Mouse (Mus musculus): ENCODE results near the gene Syde1.

Syde1 gene

DNA sequence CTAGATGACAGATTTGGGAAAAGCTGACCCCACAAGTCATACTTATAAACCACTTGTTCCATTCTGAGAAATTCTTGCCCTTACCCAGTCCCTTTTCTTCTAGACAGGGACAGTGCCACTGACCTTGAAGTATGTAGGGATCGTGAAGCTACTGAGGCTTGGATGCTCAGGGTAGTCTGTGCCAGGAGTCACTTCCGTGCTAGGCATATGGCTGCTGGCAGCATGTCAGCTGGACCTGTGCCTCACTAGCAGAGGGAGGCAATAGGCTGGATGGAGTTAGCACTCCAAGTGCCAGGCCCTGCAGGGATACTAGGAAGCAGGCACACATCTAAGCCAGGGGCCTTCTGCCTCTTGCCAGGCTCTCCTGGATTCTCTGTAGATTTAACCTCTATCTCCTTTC, 16.1 kb downstream of the Syde1 start:
- DNase-seq (ENCODE audit: low spot score), result peak; percentile 10

DNA sequence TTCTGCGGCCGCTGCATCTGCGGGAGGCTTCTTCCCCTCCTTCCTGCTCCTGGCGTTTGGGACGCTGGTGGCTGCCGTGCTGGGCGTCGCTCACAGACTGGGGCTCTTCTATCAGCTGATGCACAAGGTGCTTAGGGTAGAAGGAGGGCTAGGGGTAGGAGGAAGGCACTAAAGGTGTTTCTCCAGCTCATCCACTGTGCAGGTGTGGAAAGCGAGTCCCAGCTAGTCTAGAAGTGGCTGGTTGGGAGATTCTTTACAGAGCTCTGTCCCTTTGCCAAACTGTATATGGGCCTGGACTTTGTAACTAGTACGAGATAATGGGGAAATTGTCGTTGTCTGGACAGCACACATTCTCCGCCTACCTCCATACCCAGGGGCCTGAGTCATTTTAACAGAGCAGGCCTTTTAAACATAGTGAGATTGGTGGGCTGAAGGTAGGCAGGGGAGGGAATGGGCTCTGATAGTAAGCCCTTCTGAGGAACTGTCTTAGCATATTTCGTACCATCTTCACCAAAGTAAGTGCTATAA, 16.6 kb downstream of the Syde1 start:
- DNase-seq (ENCODE audit: low spot score), result no peak

DNA sequence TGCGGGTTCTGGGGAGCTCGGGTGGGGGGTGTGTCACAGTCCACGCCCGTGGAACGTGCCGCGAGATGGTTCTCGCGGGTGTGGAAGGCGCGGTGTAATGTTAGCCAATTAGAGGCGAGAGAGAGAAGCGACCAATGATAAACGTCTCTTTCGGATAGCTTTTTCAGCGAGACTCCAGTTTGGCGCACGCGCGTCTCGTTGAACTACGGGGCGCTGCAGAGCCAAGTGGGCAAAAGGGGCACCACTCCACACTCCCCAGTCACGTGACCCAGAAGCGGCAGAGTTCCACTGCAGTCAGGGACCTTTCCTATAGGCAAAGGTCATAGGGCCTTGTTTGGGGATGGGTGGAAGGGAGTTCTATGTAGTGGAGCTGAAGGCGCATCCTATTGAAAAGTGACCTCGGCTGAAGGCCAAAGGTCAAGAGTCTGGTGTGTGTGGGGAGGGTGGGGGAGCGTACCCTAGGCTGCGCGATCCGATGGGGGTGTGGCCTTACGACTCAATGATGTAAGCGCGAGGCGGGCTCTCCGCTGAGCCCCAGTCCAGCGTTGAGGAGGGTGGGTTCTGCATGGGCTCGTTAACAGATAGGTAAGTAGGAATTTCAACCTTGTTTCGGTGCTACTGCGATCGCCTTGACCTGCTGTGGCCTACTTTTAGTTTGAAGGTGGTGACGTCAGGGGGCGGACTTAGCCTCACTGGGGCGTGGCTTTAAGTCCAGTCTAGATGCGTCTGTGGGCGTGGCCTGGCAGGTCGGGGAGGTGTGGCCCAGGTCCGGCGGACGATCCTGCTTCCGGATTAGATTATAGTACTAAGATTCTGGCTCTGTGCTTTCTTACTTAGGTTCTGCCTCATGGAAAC, 17.3 kb downstream of the Syde1 start, which contains the start of gene Ilvbl:
Gene Ilvbl (plus strand): TSS at position 97 of the 855 bp plus-strand sequence.
- DNase-seq (ENCODE audit: low spot score), result peak; percentile 86

DNA sequence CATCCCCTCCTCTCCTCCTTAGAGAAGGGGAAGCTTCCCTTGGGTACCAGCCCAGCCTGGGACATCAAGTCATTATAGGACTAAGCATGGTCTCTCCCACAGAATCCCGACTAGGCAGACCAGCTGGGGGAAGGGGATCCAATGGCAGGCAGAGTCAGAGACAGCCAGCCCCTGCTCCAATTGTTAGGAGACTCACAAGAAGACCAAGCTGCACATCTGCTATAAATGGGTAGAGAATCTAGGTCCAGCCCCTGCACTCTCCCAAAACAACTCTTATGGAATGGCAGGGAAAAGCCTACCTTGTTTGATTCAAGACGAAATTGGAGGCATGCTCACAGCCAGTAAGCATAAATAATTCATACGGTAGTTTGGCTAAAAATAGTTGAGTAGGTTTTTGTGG, 18.5 kb downstream of the Syde1 start:
- no peak for DNase-seq (ENCODE audit: low spot score)

DNA sequence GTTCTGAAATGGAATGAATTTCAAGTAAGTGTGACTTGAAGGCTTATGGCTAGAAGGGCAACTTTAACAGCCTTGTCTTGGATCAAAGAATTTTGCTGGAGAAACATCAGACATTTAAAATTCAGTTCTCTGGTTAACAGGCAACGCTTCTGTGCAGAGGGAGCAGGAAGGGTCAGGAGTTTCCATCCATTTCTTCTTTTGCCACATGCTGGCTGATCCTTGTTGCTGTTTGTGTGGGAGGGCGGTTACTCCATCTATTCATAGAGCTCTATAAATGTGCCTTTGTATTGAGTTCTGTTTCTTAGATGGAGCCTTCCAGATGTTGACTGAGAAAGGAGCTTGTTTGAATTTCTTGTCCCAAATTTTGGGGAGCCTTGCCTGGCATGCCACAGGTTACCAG, 20.9 kb downstream of the Syde1 start:
- no peak for DNase-seq (ENCODE audit: low spot score)

DNA sequence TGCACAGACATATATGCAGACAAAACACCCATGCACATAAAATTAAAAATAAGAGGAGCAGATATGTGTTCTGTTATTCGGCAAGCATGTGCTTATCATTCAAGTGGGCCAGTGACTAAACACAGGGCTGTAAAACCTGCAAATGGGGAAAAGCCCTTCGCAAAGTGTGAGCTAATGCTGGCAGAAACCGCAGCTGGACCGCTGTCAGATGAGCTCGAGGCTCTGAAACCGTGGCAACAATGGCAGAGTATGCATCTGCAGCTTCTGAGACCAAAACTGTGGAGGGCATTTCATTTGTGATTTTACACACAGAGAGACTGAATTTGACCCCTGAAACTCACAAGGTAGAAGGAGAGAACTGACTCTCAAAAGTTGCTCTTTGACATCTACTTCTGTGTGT, 21.3 kb downstream of the Syde1 start:
- no peak for DNase-seq (ENCODE audit: low spot score)

DNA sequence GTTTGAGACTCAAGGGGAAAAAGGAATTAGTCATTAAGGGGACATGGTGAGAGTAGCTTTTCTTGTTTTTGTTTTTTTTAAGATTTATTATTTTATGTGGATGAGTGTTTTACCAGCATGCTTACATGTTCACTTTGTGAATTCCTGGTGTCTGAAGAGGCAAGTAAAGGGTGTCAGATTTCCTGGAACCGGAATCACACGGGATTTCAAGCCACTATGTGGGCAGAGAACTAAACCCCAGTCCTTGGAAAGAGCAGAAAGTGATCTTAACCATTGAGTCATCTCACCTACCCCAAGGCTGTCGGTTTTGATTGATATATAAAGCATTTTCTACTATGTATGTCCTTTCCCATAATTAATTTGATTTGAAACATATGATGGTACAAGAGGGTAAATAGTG, 22.1 kb downstream of the Syde1 start:
- DNase-seq (ENCODE audit: low spot score), result no peak

DNA sequence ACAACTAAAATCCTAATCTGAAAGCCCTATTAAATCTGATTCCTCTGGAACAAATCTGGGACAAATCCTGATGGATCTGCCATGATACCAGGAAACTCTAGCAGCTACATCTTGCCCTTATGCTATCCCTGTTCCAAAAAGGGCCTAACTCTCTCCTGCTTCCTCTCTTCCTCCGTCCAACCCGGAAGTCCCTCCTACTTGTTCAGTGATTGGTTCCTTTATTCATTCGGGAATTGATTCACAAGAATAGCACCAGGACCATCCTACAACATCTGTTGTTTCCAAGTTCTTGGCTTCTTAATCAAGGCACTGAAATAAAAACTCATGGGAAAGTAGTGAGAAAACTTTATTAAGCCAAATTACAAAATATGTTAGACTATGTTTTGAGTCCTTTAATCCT, 22.6 kb downstream of the Syde1 start:
- no peak for DNase-seq (ENCODE audit: low spot score)

DNA sequence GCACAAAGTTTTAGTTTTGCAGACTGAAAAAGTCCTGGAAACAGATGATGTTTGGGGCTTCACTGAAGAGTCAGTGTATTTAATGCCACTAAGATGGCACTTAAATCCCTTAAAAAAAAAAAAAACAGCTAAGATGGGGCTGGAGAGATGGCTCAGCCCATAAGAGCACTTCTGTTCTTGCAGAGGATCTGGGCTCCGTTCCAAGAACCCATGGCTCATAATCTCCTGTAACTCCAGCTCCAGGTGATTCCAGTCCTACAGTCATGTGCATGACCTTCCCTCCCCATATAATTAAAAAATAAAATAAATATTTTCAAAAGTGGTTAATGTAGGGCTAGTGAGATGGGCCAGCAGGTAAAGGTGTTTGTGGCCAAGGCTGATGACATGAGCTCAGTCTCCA, 26.7 kb downstream of the Syde1 start:
- DNase-seq (ENCODE audit: low spot score), result no peak

DNA sequence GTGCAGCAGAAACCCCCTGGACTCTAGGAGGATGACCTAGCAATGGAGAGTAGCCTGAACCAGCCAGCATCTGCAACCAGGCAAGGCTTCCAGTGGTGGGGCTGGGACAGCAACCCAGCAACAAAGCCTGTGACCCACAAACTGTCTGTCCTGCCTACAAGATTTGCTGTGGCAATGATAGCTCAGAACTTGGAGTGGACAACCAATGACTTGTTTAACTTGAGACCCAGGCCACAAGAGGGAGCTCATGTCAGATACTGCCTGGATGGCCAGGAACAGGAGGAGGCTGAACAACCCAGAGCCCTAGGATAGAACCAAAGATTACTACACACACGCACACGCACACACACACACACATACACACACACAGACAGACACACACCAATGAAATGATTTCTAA, 50.8 kb downstream of the Syde1 start:
- DNase-seq (ENCODE audit: low spot score), result peak; percentile 0
